Mouse (Mus musculus) MEL (cell line): Measurements from ENCODE around the gene Gck.

Experiments used
- CTCF ChIP-seq, 3 experiments: IDR thresholded peaks in 2 of 3; conservative IDR thresholded peaks in 1 of 3; 2 replicates each; pipeline ENCODE4 v1.5.1; 2011 to 2012; ENCODE audit warnings: low read length in 3 of 3, low read depth in 2 of 3, mild to moderate bottlenecking in 2 of 3, improper control_type of control experiment in 1 of 3, inconsistent platforms in 1 of 3, mixed read lengths in 1 of 3, moderate library complexity in 1 of 3; ENCODE audit not compliant: control insufficient read depth in 1 of 3, insufficient read depth in 1 of 3, poor library complexity in 1 of 3, severe bottlenecking in 1 of 3
- GABPA ChIP-seq: IDR thresholded peaks from 2 replicates; pipeline ENCODE4 v1.6.1; 2012; ENCODE audit warnings: low read depth, mild to moderate bottlenecking, inconsistent platforms, low read length, improper control_type of control experiment, moderate library complexity
- GATA1 ChIP-seq: IDR thresholded peaks from 2 replicates; pipeline ENCODE4 v1.6.1; 2011; ENCODE audit warnings: low read depth, low read length, improper control_type of control experiment
- MAX ChIP-seq: IDR thresholded peaks from 2 replicates; pipeline ENCODE4 v1.6.1; 2011; ENCODE audit warnings: low read length, improper control_type of control experiment
- MAZ ChIP-seq: IDR thresholded peaks from 2 replicates; pipeline ENCODE4 v1.6.1; 2012; ENCODE audit warnings: low read depth, mild to moderate bottlenecking, inconsistent platforms, low read length, improper control_type of control experiment
- MXI1 ChIP-seq: IDR thresholded peaks from 2 replicates; pipeline ENCODE4 v1.6.1; 2011; ENCODE audit warnings: mild to moderate bottlenecking, low read depth, low read length, improper control_type of control experiment
- POLR2A ChIP-seq, 2 experiments: IDR thresholded peaks; 2 replicates each; pipeline ENCODE4 v1.6.1; 2011 to 2012; ENCODE audit warnings: low read length in 2 of 2, mild to moderate bottlenecking in 2 of 2, control low read depth in 1 of 2, improper control_type of control experiment in 1 of 2, low read depth in 1 of 2, moderate library complexity in 1 of 2; ENCODE audit not compliant: control insufficient read depth in 1 of 2, insufficient read depth in 1 of 2, poor library complexity in 1 of 2
- POLR2AphosphoS2 ChIP-seq: IDR thresholded peaks from 2 replicates; pipeline ENCODE4 v1.6.1; 2011; ENCODE audit warnings: low read length, improper control_type of control experiment
- RAD21 ChIP-seq: IDR thresholded peaks from 2 replicates; pipeline ENCODE4 v1.6.1; 2011; ENCODE audit warnings: mild to moderate bottlenecking, low read depth, low read length, improper control_type of control experiment
- ZKSCAN1 ChIP-seq: IDR thresholded peaks from 2 replicates; pipeline ENCODE4 v1.6.1; 2012; ENCODE audit warnings: low read depth, mild to moderate bottlenecking, inconsistent platforms, low read length, improper control_type of control experiment, moderate library complexity

DNA sequence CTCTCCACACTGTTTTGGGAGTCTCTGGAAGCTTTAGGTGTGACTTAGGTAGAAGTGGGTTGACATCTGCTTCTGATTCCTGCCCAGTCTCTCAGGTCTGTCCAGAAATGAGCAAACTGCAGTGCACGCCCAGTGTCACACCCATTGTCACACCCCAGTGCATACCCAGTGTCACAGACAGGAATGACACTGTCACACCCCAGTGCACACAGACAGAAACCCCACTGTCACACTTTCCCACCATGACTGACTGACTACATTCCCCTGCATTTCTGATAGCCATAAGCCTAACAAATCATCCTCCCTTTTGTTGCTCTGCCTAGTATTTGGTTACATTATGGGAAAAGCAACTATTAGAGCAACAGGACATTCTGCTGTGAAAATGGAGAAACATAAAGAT is 19.3 kb downstream of the Gck start:
- TF ChIP-seq POLR2A (IDR thresholded peaks at IDR 0.05; ENCODE audit: control insufficient read depth in 1 of 2, insufficient read depth in 1 of 2, low read depth in 1 of 2, low read length in 2 of 2, poor library complexity in 1 of 2) (no peak), CTCF (IDR thresholded peaks at IDR 0.05 in 2 of 3, conservative IDR thresholded peaks at IDR 0.05 in 1 of 3; ENCODE audit: control insufficient read depth in 1 of 3, insufficient read depth in 1 of 3, low read depth in 2 of 3, low read length in 3 of 3, poor library complexity in 1 of 3, severe bottlenecking in 1 of 3) (no peak), MAX (no peak), GABPA (no peak), POLR2AphosphoS2 (no peak), MAZ (no peak), RAD21 (no peak), MXI1 (no peak), GATA1 (no peak), ZKSCAN1 (no peak)
